Mouse (Mus musculus) liver, embryonic 14.5 days (tissue): ENCODE results near the gene Eya2.

Source experiments
- CTCF ChIP-seq: IDR thresholded peaks from 2 replicates; pipeline ENCODE4 v1.5.1; 2016; ENCODE audit warnings: antibody characterized with exemption, low read depth, control low read depth
- EP300 ChIP-seq: IDR thresholded peaks from 2 replicates; pipeline ENCODE4 v1.6.1; 2016; ENCODE audit warnings: antibody characterized with exemption, low read depth

DNA sequence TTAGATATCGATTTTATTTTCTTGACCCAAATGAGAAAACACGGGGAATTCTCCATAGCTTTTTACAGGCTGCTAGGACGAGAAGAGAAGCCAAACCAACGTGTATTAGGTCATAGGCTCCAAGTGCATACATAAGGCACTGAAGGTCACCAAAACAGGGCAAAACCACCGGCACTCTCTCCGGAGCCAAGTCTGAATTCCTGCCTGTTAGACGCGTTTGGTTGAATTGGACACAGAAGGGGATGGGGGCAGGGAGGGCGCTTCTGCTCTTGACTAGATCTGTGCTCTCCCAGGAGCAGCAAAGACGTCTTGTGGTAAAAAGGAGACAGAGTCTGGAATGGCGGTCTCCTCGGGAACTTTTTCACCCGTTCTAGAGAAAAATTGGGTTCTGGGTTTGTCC, 6.1 kb downstream of the Eya2 start:
- TF ChIP-seq EP300 (no peak), CTCF (no peak)
